Mouse (Mus musculus): ENCODE results near the gene Med16. TPM values are rescaled to one million over a fixed set of nuclear protein-coding genes. Genes with fewer than 3 reads are reported as not detected.

Gene Med16
- polyA plus RNA-seq, 1 experiment from 2014 or later, result 27.1 TPM

DNA sequence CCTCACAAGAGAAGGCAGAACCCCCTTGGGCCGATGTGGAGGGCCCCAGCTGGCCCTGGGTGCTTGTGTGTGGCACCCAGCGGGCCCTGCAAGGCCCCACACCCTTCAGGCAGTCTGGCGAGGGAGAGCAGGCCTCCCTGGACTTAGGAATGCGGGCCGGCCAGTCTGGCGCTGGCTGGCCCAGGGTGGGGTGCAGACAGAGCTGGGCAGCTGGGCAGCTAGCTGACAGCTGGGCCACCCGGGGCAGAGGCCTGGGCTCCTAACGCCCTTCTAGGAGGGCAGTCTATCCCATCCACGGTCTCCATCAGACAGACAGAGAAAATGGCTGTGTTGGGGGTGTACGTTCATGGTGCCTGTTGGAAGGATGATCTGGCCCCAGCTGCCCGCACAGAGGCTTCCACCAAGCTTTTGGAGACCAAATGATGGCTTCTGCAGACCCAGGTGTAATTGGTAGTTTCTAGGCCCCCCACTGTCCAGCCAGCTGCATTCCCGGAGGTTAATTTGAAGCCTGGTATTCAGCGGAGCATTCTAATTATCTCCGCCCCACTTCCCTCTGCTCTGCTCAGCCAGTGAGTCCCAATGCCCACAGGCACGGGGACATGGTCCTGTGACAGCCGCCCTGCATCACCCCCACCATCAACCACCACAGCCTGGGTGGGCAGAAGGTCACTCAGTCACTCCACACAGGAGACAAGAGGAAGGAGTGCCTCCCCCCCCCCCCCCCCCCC lies 36.9 kb upstream of the Med16 start:
- POLR2A ChIA-PET, result interaction anchor here (0.6 to 1.5 kb wide), 3 partner anchors 10 to 216 kb away, joined by 3 to 10 read pairs (median 5); no protein-coding TSS in a partner anchor
- no peak for TF ChIP-seq CTCF (IDR thresholded peaks at IDR 0.05)
- DNase-seq (ENCODE audit: low read depth, low spot score) (peak; percentile 75), ATAC-seq (peak; percentile 71)
- no peaks in the 10 kb centered on the region for H3K27me3 ChIP-seq
- in situ Hi-C loops (cut with MboI; ENCODE audit: low pct_unique_long_range_greater_than_20kb), result no loop called here
- CTCF ChIA-PET, result interaction anchor here (1.2 to 2.0 kb wide), 3 partner anchors 10 to 14 kb away, joined by 3 to 6 read pairs (median 6); partner anchors contain the start of gene Wdr18

DNA sequence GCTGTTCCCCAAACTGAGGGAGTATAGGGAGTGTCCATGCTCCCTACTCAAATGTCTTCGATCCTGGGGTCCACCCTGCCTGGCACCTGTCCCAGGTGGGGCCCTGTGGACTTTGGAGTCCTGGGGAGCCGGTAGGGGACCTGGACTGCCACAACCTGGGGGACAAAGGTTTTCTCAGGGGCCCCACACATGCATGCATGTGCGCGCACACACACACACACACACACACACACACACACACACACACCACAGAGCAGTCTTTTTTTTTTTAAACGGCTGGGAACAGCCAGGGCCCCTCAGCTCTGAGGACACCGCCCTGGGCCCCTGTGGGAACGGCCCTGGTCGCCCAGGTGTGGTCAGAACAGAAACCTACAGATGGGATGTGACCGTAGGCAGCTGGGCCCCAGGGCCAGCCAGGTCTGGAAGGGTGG lies 34.8 kb upstream of the Med16 start:
- ChIA-PET POLR2A (no interaction called here), CTCF (interaction anchor here (1.3 kb wide), 1 partner anchor 14 kb away, joined by 3 read pairs; no protein-coding TSS in a partner anchor)
- TF ChIP-seq CTCF (IDR thresholded peaks at IDR 0.05), result no peak
- H3K27me3 ChIP-seq, result no peaks in the 10 kb centered on the region
- DNase-seq (ENCODE audit: low read depth, low spot score) (no peak), ATAC-seq (no peak)
- in situ Hi-C loops (cut with MboI; ENCODE audit: low pct_unique_long_range_greater_than_20kb), result no loop called here

DNA sequence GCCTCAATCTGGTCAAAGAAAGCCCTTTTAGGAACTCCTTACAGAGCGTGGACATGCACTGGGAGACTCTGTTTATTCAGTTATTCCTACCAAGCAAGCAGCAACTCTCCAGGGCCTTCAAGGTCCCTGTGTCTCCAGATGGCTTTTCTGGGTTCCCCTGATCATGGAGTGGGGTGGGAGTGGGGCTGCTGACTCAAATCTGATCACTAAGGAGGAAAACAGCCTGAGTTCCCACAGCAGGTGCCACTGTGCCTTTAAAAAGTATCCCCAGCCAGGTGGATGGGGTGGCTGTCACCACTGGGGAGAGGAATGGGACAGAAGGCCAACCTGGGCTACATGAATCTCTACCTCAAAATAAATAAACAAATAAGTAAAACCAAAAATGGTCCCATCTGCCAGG lies 34.3 kb upstream of the Med16 start:
- ChIA-PET POLR2A (interaction anchor here (0.7 kb wide), 1 partner anchor 34 kb away, joined by 5 read pairs; no protein-coding TSS in a partner anchor), CTCF (interaction anchor here (1.3 kb wide), 1 partner anchor 15 kb away, joined by 3 read pairs; no protein-coding TSS in a partner anchor)
- no peak for ATAC-seq
- H3K27me3 ChIP-seq, result no peaks in the 10 kb centered on the region
- TF ChIP-seq CTCF (IDR thresholded peaks at IDR 0.05), result no peak
- in situ Hi-C loops (cut with MboI; ENCODE audit: low pct_unique_long_range_greater_than_20kb), result no loop called here
- no peak for DNase-seq (ENCODE audit: low read depth, low spot score)

DNA sequence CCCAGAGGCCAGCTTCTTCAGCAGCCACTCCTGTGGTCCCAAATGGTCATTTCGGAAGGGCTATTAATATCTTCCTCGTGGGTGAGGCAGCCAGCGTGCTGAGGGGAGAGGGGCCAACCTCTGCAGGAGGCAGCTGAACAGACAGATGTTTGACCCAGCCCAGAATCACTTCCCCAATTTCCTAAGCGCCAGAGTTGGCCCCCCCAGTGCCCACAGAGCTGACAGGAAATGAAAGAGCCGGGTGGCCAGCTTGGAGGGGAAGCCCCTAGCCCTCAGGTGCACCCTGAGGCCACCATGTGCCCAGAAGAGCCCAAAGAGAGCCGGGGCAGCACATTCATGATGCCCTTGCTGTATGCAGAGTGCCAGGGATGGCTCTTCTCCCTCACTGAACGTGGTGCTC lies 32.0 kb upstream of the Med16 start:
- DNase-seq (ENCODE audit: low read depth, low spot score) (no peak), ATAC-seq (no peak)
- ChIA-PET POLR2A (interaction anchor here (0.6 to 1.6 kb wide), 3 partner anchors 13 to 70 kb away, joined by 3 to 6 read pairs (median 5); no protein-coding TSS in a partner anchor), CTCF (interaction anchor here (1.5 kb wide), 1 partner anchor 10 kb away, joined by 4 read pairs; no protein-coding TSS in a partner anchor)
- in situ Hi-C loops (cut with MboI; ENCODE audit: low pct_unique_long_range_greater_than_20kb), result no loop called here
- no peaks in the 10 kb centered on the region for H3K27me3 ChIP-seq
- TF ChIP-seq CTCF (IDR thresholded peaks at IDR 0.05), result no peak

DNA sequence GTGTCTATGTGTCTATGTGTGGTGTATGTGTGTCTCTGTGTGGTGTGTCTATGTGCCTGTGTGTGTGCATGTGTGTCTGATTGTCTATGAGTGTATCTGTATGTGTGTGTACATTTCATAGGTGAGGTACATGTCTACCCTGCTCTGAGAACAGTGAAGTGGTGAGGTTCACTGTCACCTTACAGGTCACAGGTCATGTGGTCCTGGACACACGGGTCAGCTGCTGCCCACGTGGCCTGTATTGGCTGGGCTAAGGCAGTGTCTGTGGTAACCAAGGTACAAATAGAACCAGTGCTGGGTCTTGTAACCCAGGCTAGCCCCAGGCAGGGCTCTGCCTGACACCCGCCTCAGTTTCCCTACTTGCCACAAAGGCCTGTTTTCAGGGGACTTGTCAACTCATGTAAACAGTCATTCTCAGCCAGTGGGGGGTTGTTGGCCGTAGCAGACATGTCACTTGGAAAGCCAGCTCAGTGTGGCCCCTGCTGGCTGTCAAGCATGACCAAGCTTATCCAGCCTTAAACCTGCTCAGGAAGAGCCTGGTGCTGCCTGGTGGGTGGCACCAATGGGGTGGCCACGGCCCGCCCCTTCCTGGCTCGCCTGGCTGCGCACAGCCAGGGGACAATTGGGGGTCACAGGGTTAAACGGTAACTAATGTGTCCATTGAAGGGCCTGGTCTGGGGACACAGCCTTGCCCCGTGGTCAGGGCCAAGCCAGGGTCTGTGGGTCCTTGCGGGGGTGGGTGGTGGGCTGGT lies 29.2 kb upstream of the Med16 start:
- POLR2A ChIA-PET, result no interaction called here
- no peak for ATAC-seq
- in situ Hi-C loops (cut with MboI; ENCODE audit: low pct_unique_long_range_greater_than_20kb), result no loop called here
- no peak for TF ChIP-seq CTCF (IDR thresholded peaks at IDR 0.05)
- CTCF ChIA-PET, result interaction anchor here (1.3 to 2.5 kb wide), 2 partner anchors 13 to 20 kb away, joined by 4 to 8 read pairs; no protein-coding TSS in a partner anchor
- DNase-seq (ENCODE audit: low read depth, low spot score), result no peak
- H3K27me3 ChIP-seq, result no peaks in the 10 kb centered on the region

DNA sequence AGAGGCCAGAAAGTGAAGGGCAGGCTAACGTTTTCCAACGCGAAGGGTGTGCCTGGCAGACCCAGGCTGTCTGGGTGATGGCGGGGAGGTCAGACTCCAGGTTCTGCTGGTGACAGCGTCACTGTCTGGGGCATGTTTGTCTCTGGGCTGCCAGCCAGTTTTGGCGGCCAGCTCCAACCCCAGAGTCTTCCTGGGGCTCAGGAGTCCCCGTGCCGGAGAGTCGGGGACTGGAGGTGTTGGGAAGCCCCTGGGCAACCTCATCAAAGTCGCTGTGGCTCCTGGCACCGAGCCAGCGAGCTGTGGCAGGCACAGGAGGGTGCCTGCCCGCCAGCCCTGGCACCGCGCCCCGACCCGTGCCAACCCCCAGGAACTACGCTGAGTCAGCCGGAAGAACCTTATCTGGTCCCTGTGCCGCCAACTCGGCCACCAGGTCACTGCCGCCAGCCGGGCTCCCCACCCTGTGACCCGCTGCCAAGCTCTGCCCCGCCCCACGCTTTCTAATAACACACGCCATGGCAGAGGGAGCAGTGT lies 28.3 kb upstream of the Med16 start:
- ATAC-seq (peak; percentile 30), DNase-seq (ENCODE audit: low read depth, low spot score) (peak; percentile 68)
- no peak for TF ChIP-seq CTCF (IDR thresholded peaks at IDR 0.05)
- H3K27me3 ChIP-seq, result no peaks in the 10 kb centered on the region
- ChIA-PET POLR2A (interaction anchor here (0.6 kb wide), 1 partner anchor 231 kb away, joined by 5 read pairs; no protein-coding TSS in a partner anchor), CTCF (interaction anchor here (2.5 kb wide), 1 partner anchor 12 kb away, joined by 8 read pairs; no protein-coding TSS in a partner anchor)
- in situ Hi-C loops (cut with MboI; ENCODE audit: low pct_unique_long_range_greater_than_20kb), result no loop called here

DNA sequence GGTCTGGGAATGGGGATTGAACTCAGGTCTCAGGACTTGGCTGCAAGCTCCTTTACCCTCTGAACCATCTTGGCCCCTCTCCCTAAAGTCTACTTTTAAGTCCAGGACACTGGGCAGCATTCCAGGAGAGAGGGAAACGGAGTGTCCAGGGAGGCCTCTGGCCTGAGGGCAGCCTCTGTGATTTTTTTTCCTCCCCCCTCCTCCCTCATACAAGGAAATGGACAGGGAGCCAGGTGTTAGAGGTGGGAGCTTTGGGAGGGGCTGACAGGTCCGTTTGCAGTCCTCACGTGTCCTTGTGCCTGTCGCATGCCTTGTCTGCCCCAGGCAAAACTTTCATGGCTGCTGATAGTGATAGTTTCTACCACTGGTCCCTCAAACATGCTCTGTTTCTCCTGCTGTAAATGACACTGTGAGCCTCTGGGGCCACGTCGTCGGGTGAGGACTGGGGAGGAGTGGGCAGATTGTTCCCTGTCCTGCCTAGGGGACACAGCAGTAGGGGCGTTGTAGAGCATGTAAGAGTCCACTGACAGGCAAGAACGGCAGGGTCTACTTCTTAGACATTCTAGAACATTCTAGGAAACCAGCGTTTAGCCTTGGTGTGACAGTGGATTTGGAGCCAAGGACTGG lies 27.7 kb upstream of the Med16 start:
- DNase-seq (ENCODE audit: low read depth, low spot score) (no peak), ATAC-seq (no peak)
- POLR2A ChIA-PET, result interaction anchor here (0.8 to 1.0 kb wide), 2 partner anchors 9 to 16 kb away, joined by 3 read pairs; no protein-coding TSS in a partner anchor

DNA sequence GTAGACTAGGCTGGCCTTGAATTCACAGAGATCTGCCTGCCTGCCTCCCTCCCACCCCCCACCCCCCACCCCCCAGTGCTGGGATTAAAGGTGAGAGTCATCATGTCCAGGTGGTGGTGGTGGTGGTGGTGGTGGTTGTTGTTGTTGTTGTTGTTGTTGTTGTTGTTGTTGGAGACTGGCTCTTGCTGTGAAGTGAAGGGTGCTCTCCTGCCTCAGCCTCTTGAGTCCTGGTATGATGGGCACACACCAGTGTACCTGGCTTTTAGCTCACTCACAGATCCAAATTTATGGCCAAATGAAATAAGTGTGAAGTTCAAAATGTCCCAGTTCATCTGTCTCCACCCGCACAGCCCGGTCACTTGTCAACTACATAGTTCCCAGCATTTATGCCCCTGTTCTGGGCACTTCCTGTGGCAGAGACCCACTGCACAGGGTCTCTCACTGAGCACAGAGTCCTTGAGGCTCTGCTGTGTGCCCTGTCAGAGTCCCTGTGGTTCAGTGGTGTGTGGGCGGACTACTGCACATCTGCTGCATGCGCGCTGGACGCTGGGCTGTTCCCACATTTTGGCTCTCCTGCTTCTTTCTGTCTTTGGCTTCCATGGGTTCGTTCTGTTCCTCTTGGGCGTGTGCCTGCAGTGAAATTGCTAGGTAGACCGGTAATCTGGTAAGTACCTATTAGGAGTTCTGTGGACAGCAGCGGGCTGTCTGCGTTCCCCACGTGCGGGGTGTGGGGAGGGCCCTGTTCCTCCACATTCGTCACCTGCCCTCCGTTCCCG lies 26.3 kb upstream of the Med16 start:
- ChIA-PET CTCF (no interaction called here), POLR2A (interaction anchor here (2.6 kb wide), 1 partner anchor 15 kb away, joined by 8 read pairs; no protein-coding TSS in a partner anchor)
- no peak for DNase-seq (ENCODE audit: low read depth, low spot score)
- no peak for TF ChIP-seq CTCF (IDR thresholded peaks at IDR 0.05)
- H3K27me3 ChIP-seq, result no peaks in the 10 kb centered on the region
- no peak for ATAC-seq
- in situ Hi-C loops (cut with MboI; ENCODE audit: low pct_unique_long_range_greater_than_20kb), result no loop called here

More for the DNA sequence above, 27.7 kb upstream of the Med16 start:
- CTCF ChIA-PET, result interaction anchor here (2.5 kb wide), 1 partner anchor 11 kb away, joined by 8 read pairs; no protein-coding TSS in a partner anchor
- in situ Hi-C loops (cut with MboI; ENCODE audit: low pct_unique_long_range_greater_than_20kb), result no loop called here
- no peak for TF ChIP-seq CTCF (IDR thresholded peaks at IDR 0.05)
- no peaks in the 10 kb centered on the region for H3K27me3 ChIP-seq

DNA sequence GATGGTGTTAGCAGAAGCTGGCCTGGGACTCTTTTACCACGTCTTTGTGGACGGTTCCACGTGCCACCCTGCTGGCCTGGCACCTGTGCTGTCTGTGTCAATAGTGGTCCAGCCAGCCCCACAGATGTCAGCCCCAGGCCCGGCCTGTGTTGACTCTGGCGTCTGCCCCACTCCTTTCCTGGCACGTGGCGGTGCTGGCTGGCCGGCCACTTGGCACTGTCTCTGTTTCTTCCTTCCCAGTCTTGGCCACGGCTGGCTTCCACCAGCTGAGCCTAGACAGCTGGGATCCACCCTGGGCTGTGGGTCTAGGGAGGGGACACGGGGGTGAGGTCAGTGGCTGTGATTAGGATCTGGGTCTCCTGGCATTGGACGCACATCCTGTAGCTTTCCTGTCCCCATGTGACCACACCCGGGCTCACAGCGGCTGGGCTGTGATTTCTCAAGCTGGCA lies 25.6 kb upstream of the Med16 start:
- no peaks in the 10 kb centered on the region for H3K27me3 ChIP-seq
- TF ChIP-seq CTCF (IDR thresholded peaks at IDR 0.05), result no peak
- CTCF ChIA-PET, result interaction anchor here (0.8 kb wide), 1 partner anchor 20 kb away, joined by 3 read pairs; no protein-coding TSS in a partner anchor
- in situ Hi-C loops (cut with MboI; ENCODE audit: low pct_unique_long_range_greater_than_20kb), result no loop called here
- ATAC-seq, result no peak
- POLR2A ChIA-PET, result interaction anchor here (2.6 kb wide), 1 partner anchor 15 kb away, joined by 8 read pairs; no protein-coding TSS in a partner anchor
- no peak for DNase-seq (ENCODE audit: low read depth, low spot score)
